Mouse (Mus musculus): ENCODE measurements around the gene Gabbr2.

GRCm38 (mm10) chr4:46705739-46706138, 285.9 kb downstream of the Gabbr2 start:
- TF ChIP-seq EP300 (IDR thresholded peaks at IDR 0.05; ENCODE audit: insufficient read depth, low read depth, low read length): no peak
- no peak for TF ChIP-seq POLR2A (IDR thresholded peaks at IDR 0.05; ENCODE audit: insufficient read depth, low read length)
- TF ChIP-seq CTCF (IDR thresholded peaks at IDR 0.05; ENCODE audit: low read depth, low read length): no peak

All from ES-Bruce4 (cell line).